Comparison of ENCODE assay signal across 7 mouse cellular contexts in the genomic region with DNA sequence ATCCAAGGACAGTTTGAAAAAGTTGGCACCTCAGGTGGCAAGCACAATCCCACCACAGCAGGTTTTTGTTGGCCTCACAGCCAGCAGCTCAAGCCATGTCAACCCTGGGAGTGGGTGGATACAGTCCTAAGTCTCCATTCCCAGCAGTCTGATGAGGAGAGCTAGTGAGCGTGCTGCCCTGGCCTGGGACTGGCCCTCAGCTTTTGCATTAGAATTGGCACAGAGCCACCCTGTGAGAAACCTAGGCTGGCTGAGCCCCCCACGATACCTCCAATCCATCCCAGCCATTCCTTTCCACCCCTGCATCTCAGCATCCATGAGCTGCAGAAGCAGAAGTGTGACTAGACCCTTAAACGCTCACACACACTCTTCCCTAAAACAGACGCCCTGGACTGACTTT.
A peak's percentile ranks its signal among the peaks of the same experiment; 100 is the strongest.
DNase-seq lines count a peak whose midpoint lies in the region; ATAC-seq and TF ChIP-seq lines count a peak whose summit lies in the region.

No protein-coding gene starts in this region.

- H3K9me3 ChIP-seq in lung, embryonic 16.5 days (ENCODE audit: control insufficient read depth, low read length) = no peaks in the 10 kb centered on the region
- no peaks in the 10 kb centered on the region for H3K9me3 ChIP-seq in forebrain, postnatal 0 days (ENCODE audit: low read length)
- no peaks in the 10 kb centered on the region for H3K9me3 ChIP-seq in liver, embryonic 12.5 days (replicated peaks)
- H3K9me3 ChIP-seq in stomach, postnatal 0 days (ENCODE audit: control insufficient read depth, low read length) = no peaks in the 10 kb centered on the region

- intact Hi-C loops in gastrocnemius, postnatal 36 days (cut with DNase I) = no loop called here

- DNase-seq in lung, postnatal 10 days = no peak
- no peak for DNase-seq in forebrain, postnatal 0 days
- DNase-seq in stomach, postnatal 0 days (ENCODE audit: low spot score) = no peak
- no peak for DNase-seq in gastrocnemius, postnatal 36 days
- DNase-seq in kidney, postnatal 10 days = no peak

- peak overlapping the region; percentile 51 for H3K9ac ChIP-seq in lung, embryonic 16.5 days (ENCODE audit: low read length)
- H3K9ac ChIP-seq in forebrain, postnatal 0 days = 0 out of 2 replicates have a peak overlapping the region, but pooled peaks have one; percentile 2
- peak overlapping the region; percentile 66 for H3K9ac ChIP-seq in liver, embryonic 12.5 days
- H3K9ac ChIP-seq in stomach, postnatal 0 days (ENCODE audit: low read length) = peak overlapping the region; percentile 27; the same call in 1 of the 2 replicates

- no peaks in the 10 kb centered on the region for H3K27me3 ChIP-seq in lung, embryonic 16.5 days (ENCODE audit: control insufficient read depth, insufficient read depth, low read depth, low read length)
- H3K27me3 ChIP-seq in forebrain, postnatal 0 days (ENCODE audit: insufficient read depth, low read length) = no peaks in the 10 kb centered on the region
- H3K27me3 ChIP-seq in liver, embryonic 12.5 days (replicated peaks) = no peaks in the 10 kb centered on the region
- no peaks in the 10 kb centered on the region for H3K27me3 ChIP-seq in stomach, postnatal 0 days (ENCODE audit: control insufficient read depth, insufficient read depth, low read length)

- H3K4me2 ChIP-seq in lung, embryonic 16.5 days (ENCODE audit: low read depth, low read length) = peak overlapping the region; percentile 47
- no peak overlapping the region for H3K4me2 ChIP-seq in forebrain, postnatal 0 days (ENCODE audit: low read depth)
- H3K4me2 ChIP-seq in liver, embryonic 12.5 days = peak overlapping the region; percentile 72
- peak overlapping the region; percentile 8; the same call in 1 of the 2 replicates for H3K4me2 ChIP-seq in stomach, postnatal 0 days (replicated peaks; ENCODE audit: low read depth)

- peak overlapping the region; percentile 89 for H3K27ac ChIP-seq in lung, embryonic 16.5 days (ENCODE audit: low read length)
- peak overlapping the region; percentile 1; the same call in 1 of the 2 replicates for H3K27ac ChIP-seq in forebrain, postnatal 0 days (ENCODE audit: low read depth, low read length)
- peak overlapping the region; percentile 94 for H3K27ac ChIP-seq in liver, embryonic 12.5 days
- H3K27ac ChIP-seq in stomach, postnatal 0 days (replicated peaks) = peak overlapping the region; percentile 45

- ATAC-seq in lung, embryonic 16.5 days (ENCODE audit: low read depth) = peak; percentile 55
- ATAC-seq in forebrain, postnatal 0 days = no peak
- peak; percentile 35; the same call in 1 of the 2 replicates for ATAC-seq in liver, embryonic 12.5 days
- ATAC-seq in stomach, postnatal 0 days (ENCODE audit: low FRiP score, low TSS enrichment) = peak; percentile 61; the same call in 1 of the 2 replicates

- no peak for TF ChIP-seq EP300 in stomach, postnatal 0 days (optimal IDR thresholded peaks at IDR 0.05)

- peaks cover 6% of the 10 kb centered on the region for H3K36me3 ChIP-seq in lung, embryonic 16.5 days (ENCODE audit: control insufficient read depth, insufficient read depth, low read length)
- H3K36me3 ChIP-seq in forebrain, postnatal 0 days (ENCODE audit: insufficient read depth) = no peaks in the 10 kb centered on the region
- peaks cover 8% of the 10 kb centered on the region; the same call in 1 of the 2 replicates for H3K36me3 ChIP-seq in liver, embryonic 12.5 days
- no peaks in the 10 kb centered on the region for H3K36me3 ChIP-seq in stomach, postnatal 0 days (ENCODE audit: control insufficient read depth, insufficient read depth, low read length)

- H3K4me3 ChIP-seq in lung, embryonic 16.5 days (ENCODE audit: low read length) = no peak overlapping the region
- H3K4me3 ChIP-seq in forebrain, postnatal 0 days (ENCODE audit: low read depth, low read length) = no peak overlapping the region
- no peak overlapping the region for H3K4me3 ChIP-seq in liver, embryonic 12.5 days
- no peak overlapping the region for H3K4me3 ChIP-seq in stomach, postnatal 0 days (ENCODE audit: low read depth, low read length)

- H3K4me1 ChIP-seq in lung, embryonic 16.5 days (replicated peaks; ENCODE audit: control insufficient read depth, insufficient read depth, low read length) = peaks cover 76% of the 10 kb centered on the region
- peaks cover 9% of the 10 kb centered on the region for H3K4me1 ChIP-seq in forebrain, postnatal 0 days (ENCODE audit: insufficient read depth)
- peaks cover 90% of the 10 kb centered on the region for H3K4me1 ChIP-seq in liver, embryonic 12.5 days
- peaks cover 9% of the 10 kb centered on the region; the same call in 1 of the 2 replicates for H3K4me1 ChIP-seq in stomach, postnatal 0 days (replicated peaks; ENCODE audit: control insufficient read depth, insufficient read depth)

- 4% methylated on average over 4 of the region's 4 CpGs for WGBS in lung, embryonic 16.5 days
- 29% methylated on average over 4 of the region's 4 CpGs for WGBS in forebrain, postnatal 0 days
- WGBS in liver, embryonic 12.5 days (ENCODE audit: insufficient replicate concordance) = 22% methylated on average over 4 of the region's 4 CpGs
- 37% methylated on average over 4 of the region's 4 CpGs for WGBS in stomach, postnatal 0 days

- no peak for TF ChIP-seq CTCF in forebrain, postnatal 0 days (IDR thresholded peaks at IDR 0.05; ENCODE audit: low read depth)
- TF ChIP-seq CTCF in stomach, postnatal 0 days (IDR thresholded peaks at IDR 0.05; ENCODE audit: low read depth) = no peak

Comparison
In these comparisons a context has a peak if more than half of its experiments do, and no peak if none do; other contexts are left out.
1. H3K27ac ChIP-seq: peak in every context shown above with its lines; median percentile 94 in liver, embryonic 12.5 days; 89 in lung, embryonic 16.5 days; 45 in stomach, postnatal 0 days; 1 in forebrain, postnatal 0 days.
2. H3K9ac ChIP-seq: peak in every context shown above with its lines; median percentile 66 in liver, embryonic 12.5 days; 51 in lung, embryonic 16.5 days; 27 in stomach, postnatal 0 days; 2 in forebrain, postnatal 0 days.